Mouse (Mus musculus) mouse embryonic stem cell (cell line): ENCODE measurements around the gene Ctnnd1.
"Not testable (repeated sequence)": the region's sequence is repeated elsewhere in the genome, so short reads cannot be mapped to it uniquely, and the experiment has no call there.

Experiments
- in situ Hi-C, 2 experiments: fragments of 300-500 bp; cut with MboI; formaldehyde crosslinking; loops; 1 replicate in 1 of 2; 3 replicates in 1 of 2; pipeline ENCODE4 v1.14.3; 2019 to 2020; ENCODE audit warnings: low sequenced_read_pairs in 2 of 2, low pct_unique_long_range_greater_than_20kb in 1 of 2, mixed read lengths in 1 of 2; ENCODE audit not compliant: unreplicated experiment in 1 of 2

Ctnnd1 gene

GRCm38 (mm10) chr2:84650464-84651195, at the start of gene Ctnnd1:
Gene Ctnnd1 (minus strand): TSS chr2:84650765.
- in situ Hi-C loops = loop anchor here in 1 of 2 experiments (5.0 kb wide), 1 partner anchor 178 kb away; no protein-coding TSS in a partner anchor

GRCm38 (mm10) chr2:84695007-84695695, 44.6 kb upstream of the Ctnnd1 start:
- in situ Hi-C loops = no loop called here

GRCm38 (mm10) chr2:84690050-84690449, 39.5 kb upstream of the Ctnnd1 start:
- in situ Hi-C loops = no loop called here

- in situ Hi-C loops = no loop called here
Measured at GRCm38 (mm10) chr2:84688080-84688844, 37.7 kb upstream of the Ctnnd1 start.

GRCm38 (mm10) chr2:84682605-84683183, 32.1 kb upstream of the Ctnnd1 start:
- in situ Hi-C loops = no loop called here

GRCm38 (mm10) chr2:84679016-84679415, 28.5 kb upstream of the Ctnnd1 start, which contains the start of gene Tmx2:
Gene Tmx2 (minus strand): TSS chr2:84679140.
- in situ Hi-C loops = no loop called here

- in situ Hi-C loops = no loop called here
Measured at GRCm38 (mm10) chr2:84677968-84678880, 27.7 kb upstream of the Ctnnd1 start, which contains the start of the genes Gm28635 and Med19. Gene Gm28635 (minus strand): TSS chr2:84678041. Gene Med19 (plus strand): TSS chr2:84678402.

- in situ Hi-C loops = no loop called here
Measured at GRCm38 (mm10) chr2:84677270-84677967, 26.9 kb upstream of the Ctnnd1 start.

GRCm38 (mm10) chr2:84671535-84671934, 21.0 kb upstream of the Ctnnd1 start:
- in situ Hi-C loops = not testable (repeated sequence)

- in situ Hi-C loops = no loop called here
Measured at GRCm38 (mm10) chr2:84670569-84670933, 20.0 kb upstream of the Ctnnd1 start, which contains the start of gene Selenoh. Gene Selenoh (minus strand): TSS chr2:84670770.

GRCm38 (mm10) chr2:84669828-84670568, 19.4 kb upstream of the Ctnnd1 start:
- in situ Hi-C loops = loop anchor here (10.0 kb wide), 2 partner anchors 185 to 215 kb away; no protein-coding TSS in a partner anchor

- in situ Hi-C loops = loop anchor here (10.0 kb wide), 2 partner anchors 181 to 211 kb away; no protein-coding TSS in a partner anchor
Measured at GRCm38 (mm10) chr2:84666081-84666480, 15.5 kb upstream of the Ctnnd1 start.

GRCm38 (mm10) chr2:84662866-84663265, 12.3 kb upstream of the Ctnnd1 start:
- in situ Hi-C loops = loop anchor here (10.0 kb wide), 2 partner anchors 178 to 208 kb away; no protein-coding TSS in a partner anchor

GRCm38 (mm10) chr2:84660253-84660652, 9.7 kb upstream of the Ctnnd1 start:
- in situ Hi-C loops = loop anchor here (10.0 kb wide), 2 partner anchors 175 to 205 kb away; no protein-coding TSS in a partner anchor

GRCm38 (mm10) chr2:84658806-84659205, 8.2 kb upstream of the Ctnnd1 start, which contains the start of gene Btbd18:
Gene Btbd18 (plus strand): TSS chr2:84659079.
- in situ Hi-C loops = no loop called here

GRCm38 (mm10) chr2:84655864-84656263, 5.3 kb upstream of the Ctnnd1 start:
- in situ Hi-C loops = no loop called here
